Mouse (Mus musculus) hindbrain, postnatal 0 days (tissue): Measurements from ENCODE around the gene Usp38. TPM values are rescaled to one million over a fixed set of nuclear protein-coding genes. Genes with fewer than 3 reads are reported as not detected.

Source experiments
- ATAC-seq: fragments of 200-750 bp; cut with Nextera tagmentation; 2 replicates; pipeline ENCODE4 v1.8.0; 2017; ENCODE audit warnings: mild to moderate bottlenecking, moderate TSS enrichment, moderate library complexity
- DNase-seq: peaks from one replicate; pipeline ENCODE4 v3.0.0-alpha.2; 2015; ENCODE audit warnings: low spot score
- H3K27ac ChIP-seq: fragments of 300-500 bp; sonication (generic); 2 replicates; pipeline ENCODE4 v1.5.1; 2014; ENCODE audit warnings: mild to moderate bottlenecking
- H3K27me3 ChIP-seq: fragments of 300-500 bp; sonication (generic); 2 replicates; pipeline ENCODE4 v1.6.1; 2014; ENCODE audit warnings: low read length, mixed read lengths; ENCODE audit not compliant: insufficient read depth
- H3K36me3 ChIP-seq: fragments of 300-500 bp; sonication (generic); 2 replicates; pipeline ENCODE4 v1.6.1; 2014; ENCODE audit warnings: low read length, mixed read lengths; ENCODE audit not compliant: insufficient read depth
- H3K4me1 ChIP-seq: fragments of 300-500 bp; sonication (generic); 2 replicates; pipeline ENCODE4 v1.6.1; 2014; ENCODE audit warnings: antibody characterized with exemption, low read length, mixed read lengths; ENCODE audit not compliant: insufficient read depth
- H3K4me2 ChIP-seq: fragments of 300-500 bp; sonication (generic); 2 replicates; pipeline ENCODE4 v1.6.1; 2014; ENCODE audit warnings: low read depth, mild to moderate bottlenecking, low read length, moderate library complexity, mixed read lengths
- H3K4me3 ChIP-seq: fragments of 300-500 bp; sonication (generic); 2 replicates; pipeline ENCODE4 v1.5.1; 2014; ENCODE audit warnings: low read length
- H3K9ac ChIP-seq: fragments of 300-500 bp; sonication (generic); replicated peaks from 2 replicates; pipeline ENCODE4 v1.6.1; 2014; ENCODE audit warnings: mild to moderate bottlenecking, low read length, moderate library complexity, mixed read lengths
- H3K9me3 ChIP-seq: fragments of 300-500 bp; sonication (generic); 2 replicates; pipeline ENCODE4 v1.6.1; 2016; ENCODE audit warnings: low read length, mixed read lengths
- CTCF ChIP-seq: IDR thresholded peaks from 2 replicates; pipeline ENCODE4 v1.5.1; 2016; ENCODE audit warnings: antibody characterized with exemption, control low read depth, low read depth
- WGBS: fragments of 180-500 bp; shearing (Covaris S2); extraction: QIAGEN DNeasy Blood & Tissue Kit; methylation state at CpG from one replicate; pipeline ENCODE4 v1.1.7; 2014; 5-methylcytosine and 5-hydroxymethylcytosine counted together
- polyA plus RNA-seq: library from polyadenylated mRNA; unstranded; fragments of >200 nt; fragmentation: Nextera tagmentation; extraction: Ambion mirVana; gene quantifications from 2 replicates; pipeline ENCODE4 v1.2.1, GENCODE M21; 2015
- total RNA-seq: library from RNA; depleted of rRNA; stranded (reverse); fragments of >200 nt; gene quantifications from 2 replicates; pipeline ENCODE4 v1.2.3, GENCODE M21; 2014; rRNA removed

The Usp38 gene
- total and polyA plus RNA-seq, 2 experiments from 2014 or later = 17.2 to 40.8 TPM

DNA sequence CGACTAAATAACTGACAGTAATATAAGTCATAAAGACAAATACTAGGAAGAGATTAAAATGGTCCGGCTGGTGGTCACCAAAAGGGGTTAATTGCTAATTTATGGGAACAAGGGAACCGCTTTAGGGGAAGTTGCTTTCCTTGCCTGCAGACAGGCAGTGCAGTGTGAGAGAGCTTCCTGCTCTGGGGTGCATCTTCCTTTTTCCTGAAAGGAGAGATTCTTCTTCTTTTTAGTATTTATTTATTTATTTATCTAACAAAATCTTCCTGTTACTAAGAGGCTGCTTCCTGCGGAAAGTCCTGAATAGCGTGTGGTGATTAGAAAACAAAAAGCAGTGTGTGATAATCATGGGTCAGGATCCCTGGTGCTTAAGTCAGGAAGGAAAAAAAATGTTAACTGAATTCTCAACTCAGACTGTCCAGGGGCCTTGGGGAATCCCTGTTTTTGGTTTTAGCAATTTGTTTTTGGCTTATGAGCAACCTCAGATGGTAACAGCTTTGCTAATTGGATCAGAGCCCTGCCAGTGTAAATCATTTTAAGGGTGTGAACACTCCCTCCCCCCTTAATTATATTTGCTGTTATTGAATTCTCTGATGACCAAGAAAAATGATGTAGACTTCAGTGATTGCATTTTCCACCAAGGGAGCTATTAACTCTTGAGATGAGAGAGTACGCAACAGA, 62.4 kb downstream of the Usp38 start:
- WGBS = 40% methylated on average over 6 of the region's 6 CpGs
- H3K27me3 ChIP-seq = no peaks in the 10 kb centered on the region
- no peak overlapping the region for H3K4me2 ChIP-seq
- peaks cover 9% of the 10 kb centered on the region; the same call in 1 of the 2 replicates for H3K4me1 ChIP-seq
- no peaks in the 10 kb centered on the region for H3K9me3 ChIP-seq
- H3K9ac ChIP-seq = no peak overlapping the region
- ATAC-seq (no peak), DNase-seq (peak; percentile 51)
- H3K36me3 ChIP-seq = no peaks in the 10 kb centered on the region
- TF ChIP-seq CTCF = no peak
- H3K27ac ChIP-seq = no peak overlapping the region
- H3K4me3 ChIP-seq = no peak overlapping the region

- DNase-seq (no peak), ATAC-seq (no peak)
- no peak overlapping the region for H3K4me2 ChIP-seq
- no peak for TF ChIP-seq CTCF
- H3K36me3 ChIP-seq = no peaks in the 10 kb centered on the region
- no peak overlapping the region for H3K9ac ChIP-seq
- H3K4me3 ChIP-seq = no peak overlapping the region
- no peaks in the 10 kb centered on the region for H3K27me3 ChIP-seq
- 78% methylated on average over 7 of the region's 7 CpGs for WGBS
- H3K27ac ChIP-seq = no peak overlapping the region
- no peaks in the 10 kb centered on the region for H3K9me3 ChIP-seq
- peaks cover 9% of the 10 kb centered on the region; the same call in 1 of the 2 replicates for H3K4me1 ChIP-seq
Measured at GRCm38 (mm10) chr8:80948405-80949183, 66.1 kb downstream of the Usp38 start.

GRCm38 (mm10) chr8:80943742-80944141, 71.0 kb downstream of the Usp38 start:
- WGBS = 59% methylated on average over 3 of the region's 3 CpGs
- no peak for TF ChIP-seq CTCF
- Histone ChIP-seq H3K27me3 (no peaks in the 10 kb centered on the region), H3K27ac (no peak overlapping the region), H3K9me3 (no peaks in the 10 kb centered on the region), H3K4me3 (no peak overlapping the region), H3K9ac (no peak overlapping the region), H3K4me2 (no peak overlapping the region), H3K36me3 (no peaks in the 10 kb centered on the region), H3K4me1 (no peaks in the 10 kb centered on the region)
- DNase-seq (no peak), ATAC-seq (no peak)

- DNase-seq = no peak
- Histone ChIP-seq H3K4me3 (no peak overlapping the region), H3K27ac (no peak overlapping the region), H3K9me3 (no peaks in the 10 kb centered on the region), H3K4me2 (no peak overlapping the region), H3K36me3 (no peaks in the 10 kb centered on the region), H3K27me3 (no peaks in the 10 kb centered on the region), H3K4me1 (no peaks in the 10 kb centered on the region), H3K9ac (no peak overlapping the region)
- WGBS = 91% methylated on average over 3 of the region's 3 CpGs
- no peak for ATAC-seq
- no peak for TF ChIP-seq CTCF
Measured at GRCm38 (mm10) chr8:80941621-80942020, 73.1 kb downstream of the Usp38 start.

GRCm38 (mm10) chr8:80937814-80938650, 76.7 kb downstream of the Usp38 start:
- Histone ChIP-seq H3K4me2 (no peak overlapping the region), H3K36me3 (no peaks in the 10 kb centered on the region), H3K9ac (no peak overlapping the region), H3K27ac (no peak overlapping the region), H3K27me3 (no peaks in the 10 kb centered on the region), H3K4me1 (no peaks in the 10 kb centered on the region), H3K4me3 (no peak overlapping the region), H3K9me3 (no peaks in the 10 kb centered on the region)
- 55% methylated on average over 15 of the region's 15 CpGs for WGBS
- no peak for TF ChIP-seq CTCF
- no peak for ATAC-seq
- DNase-seq = no peak

Other genes starting within 250 kb of the Usp38 start
- gene Gab1, start 134.4 kb downstream of the Usp38 start, total RNA-seq = 32.1 and 32.7 TPM in 2 replicates
- gene Gab1, start 134.4 kb downstream of the Usp38 start, polyA plus RNA-seq = 14.0 TPM in 2 replicates